Mouse (Mus musculus) heart, adult 2 months (tissue): ENCODE measurements at regions not wholly inside any gene's neighbourhood (a gene's known extent, or its start where the extent isn't known, plus 50 kb on each side); places are given as distances from the start of the nearest gene placed in this dataset.

Source experiments
- DNase-seq, 2 experiments: peaks; one replicate each; pipeline ENCODE4 v3.0.0; 2021
- H3K27ac ChIP-seq: fragments of 200-600 bp; 2 replicates; pipeline ENCODE4 v1.8.1; 2022
- H3K27me3 ChIP-seq: fragments of 200-500 bp; 2 replicates; pipeline ENCODE4 v1.6.1; 2012; ENCODE audit warnings: mild to moderate bottlenecking, low read length, inconsistent platforms, mixed read lengths; ENCODE audit not compliant: control insufficient read depth, insufficient read depth
- H3K36me3 ChIP-seq: fragments of 200-500 bp; 2 replicates; pipeline ENCODE4 v1.6.1; 2012; ENCODE audit warnings: low read length, inconsistent platforms; ENCODE audit not compliant: control insufficient read depth, insufficient read depth
- H3K4me1 ChIP-seq: fragments of 200-500 bp; 2 replicates; pipeline ENCODE4 v1.6.1; 2011; ENCODE audit warnings: low read length; ENCODE audit not compliant: control insufficient read depth, insufficient read depth
- H3K4me3 ChIP-seq: fragments of 200-600 bp; 2 replicates; pipeline ENCODE4 v1.8.1; 2022
- H3K79me2 ChIP-seq: fragments of 200-500 bp; replicated peaks from 2 replicates; pipeline ENCODE4 v1.6.1; 2012; ENCODE audit warnings: mild to moderate bottlenecking, inconsistent platforms, low read length, moderate library complexity, mixed read lengths; ENCODE audit not compliant: control insufficient read depth, insufficient read depth
- H3K9ac ChIP-seq: fragments of 200-500 bp; 2 replicates; pipeline ENCODE4 v1.6.1; 2012; ENCODE audit warnings: low read depth, mild to moderate bottlenecking, control low read depth, inconsistent platforms, low read length, mixed read lengths
- CTCF ChIP-seq: fragments of 200-600 bp; IDR thresholded peaks from 2 replicates; pipeline ENCODE4 v1.8.1; 2022; ENCODE audit warnings: antibody characterized with exemption, mild to moderate bottlenecking, moderate library complexity
- EP300 ChIP-seq: fragments of 200-500 bp; IDR thresholded peaks from 2 replicates; pipeline ENCODE4 v1.6.1; 2011; ENCODE audit warnings: low read depth, low read length, control low read depth; ENCODE audit not compliant: insufficient read depth
- POLR2A ChIP-seq: fragments of 200-500 bp; IDR thresholded peaks from 2 replicates; pipeline ENCODE4 v1.6.1; 2011; ENCODE audit warnings: mild to moderate bottlenecking, low read depth, low read length, control low read depth; ENCODE audit not compliant: insufficient read depth
- WGBS: fragments of 180-500 bp; shearing (Covaris S2); methylation state at CpG from one replicate; pipeline ENCODE4 v1.1.7; 2018; 5-methylcytosine and 5-hydroxymethylcytosine counted together
- intact Hi-C: fragments of 180-260 bp; cut with DNase I; formaldehyde crosslinking; loops from one replicate; pipeline ENCODE4 v1.15.1; 2025

DNA sequence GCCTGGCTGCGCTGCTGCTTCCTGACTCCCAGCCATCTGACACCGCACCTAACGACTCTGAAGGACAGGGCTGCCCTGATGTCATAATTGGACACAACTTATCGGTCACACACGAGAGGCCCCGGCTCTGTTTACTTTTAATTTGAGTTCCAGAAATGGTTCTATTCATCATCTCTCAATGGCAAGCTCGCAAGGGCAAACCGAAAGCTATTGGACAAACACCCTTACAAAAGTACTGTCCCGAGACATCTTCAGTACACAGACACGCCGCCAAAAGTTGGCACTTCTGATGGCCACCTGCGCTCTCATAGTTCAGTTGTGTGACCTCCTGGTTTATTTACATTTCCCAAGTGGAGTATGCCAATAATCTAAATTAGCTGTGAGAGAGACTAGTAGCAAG, 274.9 kb downstream of the Gxylt1 start:
- intact Hi-C loops: no loop called here
- peak in 1 of 2 experiments; percentile 13 for DNase-seq
- H3K4me3 ChIP-seq: no peak overlapping the region
- no peaks in the 10 kb centered on the region for H3K4me1 ChIP-seq
- H3K27me3 ChIP-seq: no peaks in the 10 kb centered on the region
- no peaks in the 10 kb centered on the region for H3K79me2 ChIP-seq
- TF ChIP-seq POLR2A (no peak), EP300 (no peak), CTCF (no peak)
- WGBS: 59% methylated on average over 12 of the region's 12 CpGs
- H3K36me3 ChIP-seq: no peaks in the 10 kb centered on the region
- H3K27ac ChIP-seq: peak overlapping the region; percentile 31; the same call in 1 of the 2 replicates
- no peak overlapping the region for H3K9ac ChIP-seq

DNA sequence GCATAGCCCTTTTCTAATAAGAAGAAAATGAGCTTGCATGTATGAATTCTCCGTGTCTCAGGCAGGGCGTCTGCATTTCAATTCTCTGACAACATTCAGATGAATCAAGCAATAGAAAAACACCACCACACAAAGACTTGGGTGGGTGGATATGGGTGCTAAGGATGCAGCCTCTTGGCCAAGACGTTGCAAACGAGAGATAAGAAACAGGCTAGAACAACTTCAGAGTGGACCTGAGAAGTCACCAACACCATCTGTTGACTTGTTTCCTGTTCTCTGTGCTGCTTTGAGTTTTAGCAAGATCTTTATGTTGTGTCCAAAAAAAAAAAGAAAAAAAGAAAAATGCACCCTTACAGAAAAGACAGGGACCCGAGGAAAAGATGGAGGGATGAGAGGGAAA, 277.0 kb downstream of the Gxylt1 start:
- H3K4me1 ChIP-seq: no peaks in the 10 kb centered on the region
- no peaks in the 10 kb centered on the region for H3K79me2 ChIP-seq
- H3K27me3 ChIP-seq: no peaks in the 10 kb centered on the region
- H3K27ac ChIP-seq: no peak overlapping the region
- no peak overlapping the region for H3K4me3 ChIP-seq
- WGBS: 54% methylated on average over 5 of the region's 5 CpGs
- no peak for DNase-seq
- TF ChIP-seq EP300: no peak
- no peak for TF ChIP-seq CTCF
- no peak for TF ChIP-seq POLR2A
- H3K9ac ChIP-seq: no peak overlapping the region
- no peaks in the 10 kb centered on the region for H3K36me3 ChIP-seq
- intact Hi-C loops: no loop called here

DNA sequence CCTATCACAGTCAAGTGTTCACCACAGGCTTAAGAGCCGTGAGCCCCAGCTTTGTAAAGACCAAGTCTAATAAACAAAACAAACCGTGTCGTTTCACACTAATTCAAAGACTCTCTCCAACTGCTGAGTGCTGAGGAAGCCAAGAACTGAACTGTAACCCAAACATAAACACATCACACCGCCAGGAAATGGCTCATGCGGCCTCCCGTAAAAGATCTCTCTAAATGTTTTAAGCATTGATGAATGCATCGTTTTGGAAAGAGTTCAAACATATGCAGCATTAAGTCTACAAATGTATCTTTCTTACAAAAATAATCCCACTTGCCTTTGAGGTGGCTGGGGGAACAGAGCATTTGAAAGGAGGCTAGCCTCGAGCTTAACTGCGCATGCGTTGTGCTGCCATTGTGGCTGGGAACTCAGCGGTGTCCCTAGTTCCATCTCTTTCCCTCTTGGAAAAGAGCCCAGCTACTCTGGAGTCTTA, 280.7 kb downstream of the Gxylt1 start:
- TF ChIP-seq POLR2A: no peak
- no peak for TF ChIP-seq CTCF
- Histone ChIP-seq H3K36me3 (no peaks in the 10 kb centered on the region), H3K4me3 (no peak overlapping the region), H3K27me3 (no peaks in the 10 kb centered on the region), H3K27ac (no peak overlapping the region), H3K9ac (no peak overlapping the region), H3K4me1 (no peaks in the 10 kb centered on the region), H3K79me2 (no peaks in the 10 kb centered on the region)
- intact Hi-C loops: no loop called here
- DNase-seq: no peak
- WGBS: 41% methylated on average over 11 of the region's 11 CpGs

DNA sequence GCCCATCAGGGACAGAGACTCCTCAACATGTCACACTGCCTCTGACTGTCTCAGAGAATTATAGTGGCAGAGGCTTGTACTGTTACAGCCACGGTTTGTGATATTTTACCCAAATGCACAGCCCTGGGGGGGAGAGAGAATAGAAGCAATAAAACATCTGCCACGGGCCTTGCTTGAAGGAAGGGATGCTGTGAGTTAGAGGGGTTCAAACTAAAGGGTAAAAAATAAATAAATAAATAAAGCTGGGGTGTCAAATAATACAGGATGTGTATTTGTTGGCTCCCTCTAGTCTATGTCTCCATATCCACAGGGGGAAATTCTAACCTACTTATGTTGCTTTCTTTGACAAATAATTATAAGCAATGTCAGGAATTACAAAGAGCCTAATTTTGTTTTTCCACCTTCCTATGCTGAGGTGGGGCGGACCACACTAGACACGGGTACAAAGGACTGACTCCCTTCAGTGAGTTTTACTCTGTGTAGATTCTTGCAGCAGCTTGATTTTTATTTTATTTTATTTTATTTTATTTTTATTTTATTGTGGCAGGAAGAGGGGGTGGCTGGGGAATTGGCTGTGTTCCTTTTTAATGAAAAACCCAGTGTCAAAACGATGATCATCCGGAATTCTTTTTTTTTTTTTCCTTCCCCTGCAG, 281.3 kb downstream of the Gxylt1 start:
- Histone ChIP-seq H3K4me3 (no peak overlapping the region), H3K36me3 (no peaks in the 10 kb centered on the region), H3K79me2 (no peaks in the 10 kb centered on the region), H3K9ac (no peak overlapping the region), H3K4me1 (no peaks in the 10 kb centered on the region), H3K27ac (no peak overlapping the region), H3K27me3 (no peaks in the 10 kb centered on the region)
- intact Hi-C loops: no loop called here
- TF ChIP-seq POLR2A (no peak), EP300 (no peak), CTCF (no peak)
- DNase-seq: no peak
- 68% methylated on average over 6 of the region's 6 CpGs for WGBS

DNA sequence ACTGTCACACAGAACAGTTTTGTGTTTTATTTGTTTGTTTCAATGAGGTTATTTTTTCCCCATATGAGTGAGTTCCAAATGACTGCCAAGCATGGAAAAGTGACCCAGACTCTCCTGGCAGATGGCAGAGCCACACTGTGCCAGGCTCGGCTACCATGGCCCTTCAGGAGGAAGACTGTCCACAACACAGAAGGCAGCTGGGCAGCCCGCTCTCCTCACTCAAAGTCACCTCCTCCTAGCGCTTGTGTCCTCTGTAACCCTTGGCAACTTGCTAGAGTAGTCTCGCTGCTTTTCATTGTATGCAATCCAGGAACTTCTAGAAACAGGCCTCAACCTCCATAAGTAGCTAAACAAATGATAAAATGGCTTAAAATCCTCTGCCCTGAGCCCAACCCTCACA, 299.2 kb downstream of the Gxylt1 start:
- no peaks in the 10 kb centered on the region for H3K27me3 ChIP-seq
- no peak overlapping the region for H3K27ac ChIP-seq
- no peaks in the 10 kb centered on the region for H3K36me3 ChIP-seq
- H3K4me3 ChIP-seq: no peak overlapping the region
- H3K79me2 ChIP-seq: no peaks in the 10 kb centered on the region
- 60% methylated on average over 4 of the region's 4 CpGs for WGBS
- TF ChIP-seq EP300 (no peak), CTCF (no peak), POLR2A (no peak)
- peak; percentile 18 to 24 for DNase-seq
- intact Hi-C loops: no loop called here
- H3K4me1 ChIP-seq: no peaks in the 10 kb centered on the region
- no peak overlapping the region for H3K9ac ChIP-seq

DNA sequence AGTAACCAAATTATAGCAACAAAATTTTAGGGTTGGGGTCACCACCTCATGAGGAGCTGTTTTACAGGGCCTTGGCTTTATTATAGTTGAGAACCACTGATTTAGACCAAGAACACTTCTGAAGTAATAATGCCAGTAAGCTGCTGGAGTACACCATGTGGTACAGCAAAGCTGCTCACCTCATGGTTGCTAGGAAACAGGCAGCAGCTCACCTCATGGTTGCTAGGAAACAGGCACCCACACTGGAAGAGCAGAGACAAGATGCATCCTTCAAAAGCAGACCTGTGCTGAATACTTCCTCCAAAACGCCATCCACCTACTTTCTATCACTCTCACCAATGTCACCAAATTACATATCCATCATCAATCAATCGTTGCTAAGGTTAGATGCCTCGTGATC, 300.0 kb downstream of the Gxylt1 start:
- TF ChIP-seq POLR2A (no peak), CTCF (no peak), EP300 (no peak)
- no peaks in the 10 kb centered on the region for H3K36me3 ChIP-seq
- WGBS: 64% methylated on average over 3 of the region's 3 CpGs
- no peaks in the 10 kb centered on the region for H3K79me2 ChIP-seq
- no peaks in the 10 kb centered on the region for H3K4me1 ChIP-seq
- intact Hi-C loops: no loop called here
- DNase-seq: no peak
- H3K9ac ChIP-seq: no peak overlapping the region
- H3K4me3 ChIP-seq: no peak overlapping the region
- no peak overlapping the region for H3K27ac ChIP-seq
- no peaks in the 10 kb centered on the region for H3K27me3 ChIP-seq
